Mouse (Mus musculus) liver, embryonic 16.5 days (tissue): ENCODE data around the gene Maco1. TPM values are rescaled to one million over a fixed set of nuclear protein-coding genes. Genes with fewer than 3 reads are reported as not detected.

Source experiments
- ATAC-seq: fragments of 200-750 bp; cut with Nextera tagmentation; 2 replicates; pipeline ENCODE4 v1.8.0; 2017; ENCODE audit warnings: low read depth, mild to moderate bottlenecking, moderate number of reproducible peaks, moderate library complexity
- H3K27ac ChIP-seq: fragments of 300-500 bp; sonication (generic); 2 replicates; pipeline ENCODE4 v1.5.1; 2014; ENCODE audit warnings: mild to moderate bottlenecking, low read length
- H3K27me3 ChIP-seq: fragments of 300-500 bp; sonication (generic); 2 replicates; pipeline ENCODE4 v1.6.1; 2014; ENCODE audit warnings: low read depth, low read length, mixed read lengths; ENCODE audit not compliant: control insufficient read depth, insufficient read depth
- H3K36me3 ChIP-seq: fragments of 300-500 bp; sonication (generic); 2 replicates; pipeline ENCODE4 v1.6.1; 2014; ENCODE audit warnings: mild to moderate bottlenecking; ENCODE audit not compliant: control insufficient read depth, insufficient read depth
- H3K4me1 ChIP-seq: fragments of 300-500 bp; sonication (generic); 2 replicates; pipeline ENCODE4 v1.6.1; 2014; ENCODE audit warnings: low read depth, low read length, mixed read lengths; ENCODE audit not compliant: control insufficient read depth
- H3K4me2 ChIP-seq: fragments of 300-500 bp; sonication (generic); 2 replicates; pipeline ENCODE4 v1.6.1; 2014; ENCODE audit warnings: low read depth, low read length, mixed read lengths
- H3K4me3 ChIP-seq: fragments of 300-500 bp; sonication (generic); 2 replicates; pipeline ENCODE4 v1.5.1; 2014; ENCODE audit warnings: low read depth, mild to moderate bottlenecking, low read length
- H3K9ac ChIP-seq: fragments of 300-500 bp; sonication (generic); 2 replicates; pipeline ENCODE4 v1.6.1; 2014; ENCODE audit warnings: low read depth, low read length
- H3K9me3 ChIP-seq: fragments of 300-500 bp; sonication (generic); replicated peaks from 2 replicates; pipeline ENCODE4 v1.6.1; 2016; ENCODE audit warnings: low read length; ENCODE audit not compliant: control insufficient read depth
- WGBS: fragments of 180-500 bp; shearing (Covaris S2); extraction: QIAGEN DNeasy Blood & Tissue Kit; methylation state at CpG from one replicate; pipeline ENCODE4 v1.1.7; 2014; ENCODE audit not compliant: insufficient replicate concordance; 5-methylcytosine and 5-hydroxymethylcytosine counted together
- polyA plus RNA-seq: library from polyadenylated mRNA; unstranded; fragments of >200 nt; fragmentation: Nextera tagmentation; extraction: Ambion mirVana; gene quantifications from 2 replicates; pipeline ENCODE4 v1.2.1, GENCODE M21; 2015

Maco1 gene
- polyA plus RNA-seq, 1 experiment from 2014 or later, result 16.8 TPM

- Histone ChIP-seq H3K36me3 (no peaks in the 10 kb centered on the region), H3K4me3 (no peak overlapping the region), H3K27me3 (no peaks in the 10 kb centered on the region), H3K27ac (peak overlapping the region; percentile 94), H3K9ac (peak overlapping the region; percentile 11; the same call in 1 of the 2 replicates), H3K9me3 (no peaks in the 10 kb centered on the region), H3K4me2 (0 out of 2 replicates have a peak overlapping the region, but pooled peaks have one; percentile 67), H3K4me1 (peaks cover 95% of the 10 kb centered on the region)
- whole genome bisulfite sequencing, result 75% methylated on average over 4 of the region's 4 CpGs
- ATAC-seq, result no peak
These were observed 94.8 kb downstream of the Maco1 start for GRCm38 (mm10) chr4:134758367-134758766.

GRCm38 (mm10) chr4:134756953-134757352, 96.2 kb downstream of the Maco1 start:
- H3K27ac ChIP-seq, result peak overlapping the region; percentile 29; the same call in 1 of the 2 replicates
- H3K36me3 ChIP-seq, result no peaks in the 10 kb centered on the region; the same call in 1 of the 2 replicates
- H3K9me3 ChIP-seq, result no peaks in the 10 kb centered on the region
- H3K4me2 ChIP-seq, result no peak overlapping the region
- no peak for ATAC-seq
- no peaks in the 10 kb centered on the region for H3K27me3 ChIP-seq
- 59% methylated on average over 7 of the region's 7 CpGs for WGBS
- no peak overlapping the region for H3K4me3 ChIP-seq
- H3K4me1 ChIP-seq, result peaks cover 96% of the 10 kb centered on the region
- no peak overlapping the region for H3K9ac ChIP-seq

DNA sequence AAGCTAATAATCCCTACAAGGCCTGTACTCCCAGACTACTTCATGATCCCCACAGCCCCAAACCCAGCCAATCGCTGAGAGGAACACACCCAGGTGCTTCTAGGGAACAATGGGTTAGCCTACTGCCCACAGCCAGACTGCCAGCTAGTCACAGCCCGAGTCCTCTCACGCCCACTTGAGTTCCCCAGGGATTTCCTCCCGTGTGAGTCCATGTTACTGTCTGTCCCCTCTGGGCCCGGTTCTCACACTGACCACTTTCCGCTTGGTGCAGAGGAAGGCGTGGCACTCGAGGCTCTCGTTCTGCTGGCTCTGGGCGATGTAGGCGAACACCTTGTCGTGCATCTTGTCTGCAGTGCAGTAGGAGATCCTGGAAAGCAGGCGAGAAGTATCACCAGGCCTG, 98.2 kb downstream of the Maco1 start:
- Histone ChIP-seq H3K9me3 (no peaks in the 10 kb centered on the region), H3K4me3 (no peak overlapping the region), H3K36me3 (no peaks in the 10 kb centered on the region; the same call in 1 of the 2 replicates), H3K27ac (peak overlapping the region; percentile 1), H3K4me1 (peaks cover 94% of the 10 kb centered on the region), H3K27me3 (no peaks in the 10 kb centered on the region), H3K4me2 (no peak overlapping the region), H3K9ac (no peak overlapping the region)
- 71% methylated on average over 13 of the region's 13 CpGs for WGBS
- ATAC-seq, result no peak

GRCm38 (mm10) chr4:134754371-134754770, 98.8 kb downstream of the Maco1 start:
- Histone ChIP-seq H3K36me3 (no peaks in the 10 kb centered on the region; the same call in 1 of the 2 replicates), H3K27me3 (no peaks in the 10 kb centered on the region), H3K9me3 (no peaks in the 10 kb centered on the region), H3K4me1 (peaks cover 93% of the 10 kb centered on the region), H3K4me3 (no peak overlapping the region), H3K4me2 (no peak overlapping the region), H3K27ac (peak overlapping the region; percentile 1), H3K9ac (no peak overlapping the region)
- 36% methylated on average over 10 of the region's 10 CpGs for WGBS
- no peak for ATAC-seq

GRCm38 (mm10) chr4:134753516-134754261, 99.5 kb downstream of the Maco1 start:
- Histone ChIP-seq H3K27ac (peak overlapping the region; percentile 91), H3K4me1 (peaks cover 93% of the 10 kb centered on the region), H3K9me3 (no peaks in the 10 kb centered on the region), H3K36me3 (peaks cover 4% of the 10 kb centered on the region), H3K4me3 (no peak overlapping the region), H3K4me2 (no peak overlapping the region), H3K9ac (no peak overlapping the region), H3K27me3 (no peaks in the 10 kb centered on the region)
- 38% methylated on average over 17 of the region's 17 CpGs for WGBS
- no peak for ATAC-seq

DNA sequence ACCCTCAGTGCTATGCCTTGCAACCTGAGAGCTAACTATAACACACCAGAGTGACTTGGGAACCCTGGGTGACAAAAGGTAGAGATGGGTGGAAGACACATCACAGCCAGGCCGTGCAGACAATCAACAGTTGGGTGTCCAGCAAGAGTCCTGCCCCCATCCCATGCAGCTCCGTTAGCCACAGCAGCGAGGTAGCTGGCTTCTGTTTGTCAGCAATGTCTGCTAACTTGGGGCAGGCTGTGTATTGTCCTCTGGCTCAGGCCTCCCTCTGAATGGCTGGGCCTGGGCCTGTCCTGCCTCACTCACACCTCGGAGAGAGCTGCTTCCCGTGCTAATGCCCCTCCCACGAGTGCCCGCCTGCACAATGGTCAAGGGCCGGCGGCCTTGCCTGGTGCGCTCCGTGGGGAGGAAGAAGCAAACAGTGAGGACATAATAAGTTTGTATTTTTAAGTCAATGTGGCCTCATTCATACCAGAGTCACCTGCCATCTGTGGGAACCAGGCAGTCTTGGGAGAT, 100.2 kb downstream of the Maco1 start:
- Histone ChIP-seq H3K27me3 (no peaks in the 10 kb centered on the region), H3K9ac (no peak overlapping the region), H3K4me3 (no peak overlapping the region), H3K4me1 (peaks cover 89% of the 10 kb centered on the region), H3K9me3 (no peaks in the 10 kb centered on the region), H3K36me3 (peaks cover 12% of the 10 kb centered on the region), H3K4me2 (no peak overlapping the region), H3K27ac (peak overlapping the region; percentile 91)
- WGBS, result 72% methylated on average over 11 of the region's 11 CpGs
- ATAC-seq, result no peak

Other genes with a start within 250 kb of the Maco1 start
- 0.97 and 1.2 TPM in 2 replicates for gene Man1c1, start 149.1 kb downstream of the Maco1 start, polyA plus RNA-seq
- gene Ldlrap1, start 85.3 kb downstream of the Maco1 start, polyA plus RNA-seq, result 20.1 and 20.7 TPM in 2 replicates
- 522 and 550 TPM in 2 replicates for gene Rhd, start 11.2 kb upstream of the Maco1 start, polyA plus RNA-seq
- 79.1 and 82.5 TPM in 2 replicates for gene Tmem50a, start 61.7 kb upstream of the Maco1 start, polyA plus RNA-seq
- 315 and 330 TPM in 2 replicates for gene Rsrp1, start 70.2 kb upstream of the Maco1 start, polyA plus RNA-seq
- 43.9 and 47.8 TPM in 2 replicates for gene Syf2, start 77.6 kb upstream of the Maco1 start, polyA plus RNA-seq